Mouse (Mus musculus): ENCODE measurements around the gene Cd27. TPM values are rescaled to one million over a fixed set of nuclear protein-coding genes. Genes with fewer than 3 reads are reported as not detected.

Gene Cd27
- 1.2 and 1.3 TPM in 2 replicates for polyA plus RNA-seq (2015; fragmentation: Nextera tagmentation; extraction: Ambion mirVana)

DNA sequence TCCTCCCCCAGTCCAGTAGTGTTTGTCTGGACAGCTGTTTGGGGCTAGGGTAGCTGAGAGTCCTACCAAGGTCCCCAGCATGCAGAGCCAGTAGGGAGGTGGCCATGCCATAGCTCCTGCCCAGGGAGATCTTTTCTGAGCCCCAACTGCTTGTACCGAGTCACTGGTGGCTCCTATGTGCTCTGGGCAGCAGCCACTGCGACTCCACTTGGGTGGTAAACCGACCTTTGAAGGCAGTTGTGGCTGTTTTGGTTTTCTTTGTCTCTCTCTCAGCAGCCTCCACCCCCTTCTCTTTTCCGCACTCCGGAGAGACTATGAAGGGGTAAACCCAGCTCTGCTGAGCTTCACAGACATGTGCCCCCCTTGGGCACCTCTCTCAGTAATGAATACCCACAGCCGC lies at the start of gene Cd27:
TSS of gene Cd27 (minus strand) at position 229 of the 400 bp plus-strand sequence.

DNA sequence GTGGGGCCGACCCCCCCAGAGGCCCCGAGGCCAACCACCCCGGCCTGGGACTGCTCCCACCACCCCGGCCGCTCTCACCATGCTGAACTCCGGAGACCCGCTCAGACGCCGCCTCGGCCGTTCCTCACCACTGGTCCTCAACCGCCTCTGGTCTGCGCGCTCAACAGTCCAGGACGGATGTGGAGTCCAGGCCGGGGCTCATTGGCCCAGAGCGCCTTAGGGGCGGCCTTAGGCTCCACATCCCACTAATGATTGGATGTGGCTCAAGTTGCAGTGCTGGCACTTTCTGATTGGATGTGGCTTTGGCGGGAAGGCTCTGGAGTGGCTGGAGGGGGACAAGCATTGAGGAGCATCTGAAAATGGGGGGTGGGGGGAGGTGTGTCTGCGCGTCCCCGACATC lies 49.1 kb upstream of the Cd27 start, which contains the start of gene Tuba3a:
TSS of gene Tuba3a (minus strand) at position 153 of the 400 bp plus-strand sequence.

DNA sequence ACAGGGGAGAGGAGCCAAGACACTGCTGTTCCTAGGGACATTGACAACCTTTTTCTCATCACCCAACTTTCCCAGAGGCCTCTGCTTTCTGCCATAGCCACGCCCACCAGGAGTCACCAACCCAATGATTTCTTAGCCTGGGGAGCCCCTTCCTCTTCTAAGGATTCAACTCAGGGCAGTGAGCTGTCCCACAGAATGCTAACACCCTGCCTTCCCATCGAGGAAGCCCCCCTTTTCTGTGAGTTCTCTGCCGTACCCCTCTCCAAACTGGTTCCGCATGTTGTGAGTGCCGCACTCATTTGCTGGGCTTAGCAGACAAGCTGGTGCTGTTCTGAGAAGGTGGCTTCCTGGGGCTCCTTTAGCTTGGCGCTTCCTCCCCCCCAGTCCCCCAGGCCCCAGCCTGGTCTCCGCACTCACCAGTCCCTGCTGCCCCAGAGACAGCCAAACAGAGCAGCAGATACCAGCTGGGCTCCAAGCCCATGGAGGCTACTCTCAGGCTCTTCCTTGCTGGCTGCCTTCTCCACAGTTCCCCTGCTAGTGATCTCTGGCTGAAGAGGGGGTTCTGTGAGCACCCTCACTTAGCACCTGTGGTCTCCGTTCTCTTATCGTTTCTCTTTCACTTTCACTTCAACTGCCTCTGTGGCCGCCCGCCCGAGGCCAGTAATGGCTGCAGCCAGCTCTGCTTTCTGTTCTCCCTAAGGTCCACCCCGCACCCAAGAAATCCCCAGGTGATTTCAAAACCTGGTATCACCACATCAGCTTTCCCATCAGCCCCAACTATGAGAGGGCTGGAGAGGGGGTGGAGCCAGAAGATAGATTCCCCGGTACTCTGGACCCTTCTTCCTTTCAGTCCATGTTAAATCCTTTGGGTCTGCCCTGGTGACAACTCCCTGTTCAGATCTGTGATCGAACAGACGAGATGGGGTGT lies 5.4 kb downstream of the Cd27 start, which contains the start of gene Tapbpl:
TSS of gene Tapbpl (minus strand) at position 744 of the 928 bp plus-strand sequence.

DNA sequence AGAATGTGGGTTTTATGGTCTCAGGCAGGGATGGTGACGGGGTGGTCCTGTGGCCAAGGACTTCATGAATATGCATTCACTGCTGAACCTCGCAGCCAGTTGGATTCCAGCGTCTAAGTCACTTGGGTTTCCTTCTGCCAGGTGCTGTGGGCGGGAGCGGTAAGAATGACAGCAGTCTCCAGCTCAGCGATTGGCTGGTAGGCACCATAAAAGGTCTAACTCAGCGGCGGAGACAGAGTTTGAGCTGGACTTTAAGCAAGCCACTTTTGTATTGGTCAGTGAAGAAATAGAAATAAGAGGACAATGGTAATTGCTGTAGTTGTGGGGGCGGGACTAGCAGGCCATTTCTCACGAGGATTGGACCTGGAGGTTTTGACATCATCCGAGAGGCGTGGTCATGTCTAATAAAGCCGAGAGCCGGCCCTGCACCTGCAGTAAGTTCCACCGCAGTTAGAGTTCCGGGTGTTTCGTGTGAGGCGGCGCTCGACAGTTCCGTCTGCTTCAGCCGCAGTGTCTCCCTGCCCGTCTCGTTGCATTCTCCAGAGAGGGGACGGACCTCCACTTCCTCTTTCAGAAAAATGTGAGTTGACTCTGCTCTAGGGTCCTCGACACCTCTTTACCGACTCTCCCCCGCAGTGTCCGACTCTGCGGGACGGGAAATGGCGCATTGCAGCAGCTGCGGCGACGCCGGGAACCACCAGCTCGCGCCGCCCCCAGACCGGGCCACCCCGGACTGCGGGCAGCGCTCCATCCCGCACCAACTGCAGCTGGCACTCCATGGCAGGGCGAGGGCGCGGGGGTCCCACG lies 21.5 kb downstream of the Cd27 start, which contains the start of gene Vamp1:
TSS of gene Vamp1 (plus strand) at position 404 of the 807 bp plus-strand sequence.

GRCm38 (mm10) chr6:125191332-125192015 lies 45.3 kb downstream of the Cd27 start, which contains the start of the genes Ncapd2 and Mrpl51:
Gene Ncapd2, minus strand, starts transcription at chr6:125191701.
Gene Mrpl51, plus strand, starts transcription at chr6:125191801.

Small RNA genes lying within 50 kb of the gene (microRNA-seq; reads per million reads assigned to microRNA genes)
- gene Mir3098 = not detected
- gene Mir8113 = not detected

Other genes with a start within 250 kb of the Cd27 start
- gene Pianp, start 240.3 kb downstream of the Cd27 start, polyA plus RNA-seq (2015; fragmentation: Nextera tagmentation; extraction: Ambion mirVana) = 7.8 and 10.2 TPM in 2 replicates
- gene Zfp384, start 227.9 kb downstream of the Cd27 start, polyA plus RNA-seq (2015; fragmentation: Nextera tagmentation; extraction: Ambion mirVana) = 6.0 and 6.6 TPM in 2 replicates
- 59.9 and 71.5 TPM in 2 replicates for gene Ing4, start 197.2 kb downstream of the Cd27 start, polyA plus RNA-seq (2015; fragmentation: Nextera tagmentation; extraction: Ambion mirVana)
- 2.3 and 3.2 TPM in 2 replicates for gene Acrbp, start 187.3 kb downstream of the Cd27 start, polyA plus RNA-seq (2015; fragmentation: Nextera tagmentation; extraction: Ambion mirVana)
- 2.4 and 3.2 TPM in 2 replicates for gene Lpar5, start 169.1 kb downstream of the Cd27 start, polyA plus RNA-seq (2015; fragmentation: Nextera tagmentation; extraction: Ambion mirVana)
- gene Chd4, start 141.0 kb downstream of the Cd27 start, polyA plus RNA-seq (2015; fragmentation: Nextera tagmentation; extraction: Ambion mirVana) = 31.8 and 32.9 TPM in 2 replicates
- gene Nop2, start 105.1 kb downstream of the Cd27 start, polyA plus RNA-seq (2015; fragmentation: Nextera tagmentation; extraction: Ambion mirVana) = 31.6 and 32.2 TPM in 2 replicates
- 6.4 and 7.9 TPM in 2 replicates for gene Iffo1, start 91.8 kb downstream of the Cd27 start, polyA plus RNA-seq (2015; fragmentation: Nextera tagmentation; extraction: Ambion mirVana)
- 1,713 and 1,923 TPM in 2 replicates for gene Gapdh, start 70.5 kb downstream of the Cd27 start, polyA plus RNA-seq (2015; fragmentation: Nextera tagmentation; extraction: Ambion mirVana)
- 13.4 and 20.9 TPM in 2 replicates for gene Ncapd2, start 45.3 kb downstream of the Cd27 start, polyA plus RNA-seq (2015; fragmentation: Nextera tagmentation; extraction: Ambion mirVana)
- 189 and 192 TPM in 2 replicates for gene Mrpl51, start 45.2 kb downstream of the Cd27 start, polyA plus RNA-seq (2015; fragmentation: Nextera tagmentation; extraction: Ambion mirVana)
- gene Vamp1, start 21.5 kb downstream of the Cd27 start, polyA plus RNA-seq (2015; fragmentation: Nextera tagmentation; extraction: Ambion mirVana) = 2.8 and 3.3 TPM in 2 replicates
- gene Tapbpl, start 5.2 kb downstream of the Cd27 start, polyA plus RNA-seq (2015; fragmentation: Nextera tagmentation; extraction: Ambion mirVana) = 8.8 and 9.1 TPM in 2 replicates
- 0.26 and 0.28 TPM in 2 replicates for gene Tuba3a, start 49.0 kb upstream of the Cd27 start, polyA plus RNA-seq (2015; fragmentation: Nextera tagmentation; extraction: Ambion mirVana)
- gene Ltbr, start 76.9 kb upstream of the Cd27 start, polyA plus RNA-seq (2015; fragmentation: Nextera tagmentation; extraction: Ambion mirVana) = 109 and 119 TPM in 2 replicates
- 0.98 and 1.1 TPM in 2 replicates for gene Scnn1a, start 83.6 kb upstream of the Cd27 start, polyA plus RNA-seq (2015; fragmentation: Nextera tagmentation; extraction: Ambion mirVana)
- 87.8 and 96.6 TPM in 2 replicates for gene Tnfrsf1a, start 112.4 kb upstream of the Cd27 start, polyA plus RNA-seq (2015; fragmentation: Nextera tagmentation; extraction: Ambion mirVana)
- gene Plekhg6, start 143.8 kb upstream of the Cd27 start, polyA plus RNA-seq (2015; fragmentation: Nextera tagmentation; extraction: Ambion mirVana) = 6.4 and 6.6 TPM in 2 replicates